Mouse (Mus musculus) cerebellum, adult 2 months (tissue): ENCODE results near the gene A2ml1. TPM values are rescaled to one million over a fixed set of nuclear protein-coding genes. Genes with fewer than 3 reads are reported as not detected.
"Not testable (repeated sequence)": the region's sequence is repeated elsewhere in the genome, so short reads cannot be mapped to it uniquely, and the experiment has no call there.

Experiments used
- DNase-seq, 2 experiments: peaks; one replicate each; pipeline ENCODE4 v3.0.0; 2021
- H3K27ac ChIP-seq: fragments of 200-500 bp; 2 replicates; pipeline ENCODE4 v1.5.1; 2012; ENCODE audit warnings: low read length, control low read depth, inconsistent platforms; ENCODE audit not compliant: insufficient read depth
- H3K27me3 ChIP-seq: fragments of 200-500 bp; 2 replicates; pipeline ENCODE4 v1.6.1; 2012; ENCODE audit warnings: inconsistent platforms, mild to moderate bottlenecking, low read length, moderate library complexity; ENCODE audit not compliant: control insufficient read depth, insufficient read depth
- H3K4me1 ChIP-seq: fragments of 200-500 bp; 2 replicates; pipeline ENCODE4 v1.6.1; 2011; ENCODE audit warnings: low read length; ENCODE audit not compliant: control insufficient read depth, insufficient read depth
- H3K4me3 ChIP-seq: fragments of 200-500 bp; replicated peaks from 2 replicates; pipeline ENCODE3; 2011; ENCODE audit warnings: mild to moderate bottlenecking, low read depth, low read length, control low read depth; ENCODE audit not compliant: insufficient read depth
- CTCF ChIP-seq: fragments of 200-500 bp; IDR thresholded peaks from 2 replicates; pipeline ENCODE4 v1.5.1; 2011; ENCODE audit warnings: low read depth, mild to moderate bottlenecking, control low read depth, low read length, moderate library complexity, borderline replicate concordance; ENCODE audit not compliant: insufficient read depth
- POLR2A ChIP-seq: fragments of 200-500 bp; IDR thresholded peaks from 2 replicates; pipeline ENCODE4 v1.6.1; 2011; ENCODE audit warnings: low read length, control low read depth, borderline replicate concordance; ENCODE audit not compliant: insufficient read depth
- WGBS: fragments of 180-500 bp; shearing (Covaris S2); methylation state at CpG from one replicate; pipeline ENCODE4 v1.1.7; 2018; 5-methylcytosine and 5-hydroxymethylcytosine counted together
- polyA plus RNA-seq: library from polyadenylated mRNA; depleted of rRNA; stranded (reverse); fragments of >200 nt; gene quantifications from 2 replicates; pipeline ENCODE4 v1.2.3, GENCODE M21; 2012; rRNA removed

The A2ml1 gene
- 10.4 and 17.3 TPM in 2 replicates for polyA plus RNA-seq

GRCm38 (mm10) chr6:128581508-128581907 lies at the start of gene A2ml1:
A2ml1 (minus strand) TSS chr6:128581608.
- Histone ChIP-seq H3K27me3 (no peaks in the 10 kb centered on the region), H3K4me3 (no peak within 1 kb of the TSS), H3K4me1 (no peaks in the 10 kb centered on the region; the same call in 1 of the 2 replicates), H3K27ac (no peak within 1 kb of the TSS)
- 75% methylated on average over 11 of the region's 11 CpGs for WGBS
- TF ChIP-seq CTCF: no peak
- TF ChIP-seq POLR2A: no peak
- DNase-seq: no peak

GRCm38 (mm10) chr6:128629771-128630739 lies 48.6 kb upstream of the A2ml1 start:
- not testable (repeated sequence) for H3K4me1 ChIP-seq, H3K27ac ChIP-seq, H3K4me3 ChIP-seq, H3K27me3 ChIP-seq
- DNase-seq: peak; percentile 55 to 62
- peak; percentile 62; the same call in 1 of the 2 replicates for TF ChIP-seq CTCF
- WGBS: 54% methylated on average over 13 of the region's 13 CpGs

GRCm38 (mm10) chr6:128625246-128625645 lies 43.8 kb upstream of the A2ml1 start:
- H3K27ac ChIP-seq, H3K4me3 ChIP-seq, DNase-seq, H3K27me3 ChIP-seq, H3K4me1 ChIP-seq: not testable (repeated sequence)
- WGBS: 97% methylated on average over 6 of the region's 6 CpGs

DNA sequence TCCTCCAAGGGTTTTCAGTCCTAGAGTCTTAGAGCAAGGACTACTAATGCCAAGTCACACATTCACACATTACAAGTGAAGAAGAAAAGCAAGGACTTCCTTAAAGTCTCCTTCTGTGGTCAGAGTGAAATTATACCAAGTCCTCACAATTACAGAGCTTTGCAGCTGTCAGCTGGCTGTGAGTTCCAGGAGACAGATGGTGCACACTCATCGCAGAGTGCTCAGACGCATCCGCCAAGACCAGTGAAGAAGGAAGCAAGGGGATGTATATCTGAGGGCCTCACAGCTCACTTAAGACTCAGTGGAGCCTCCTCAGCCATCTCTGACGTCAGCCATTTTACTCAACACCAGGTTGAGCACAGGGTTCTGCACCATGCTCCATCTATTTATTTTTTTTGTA lies 43.0 kb upstream of the A2ml1 start:
- H3K27ac ChIP-seq: no peak overlapping the region
- WGBS: 40% methylated on average over 4 of the region's 4 CpGs
- H3K4me1 ChIP-seq: no peaks in the 10 kb centered on the region
- TF ChIP-seq POLR2A (no peak), CTCF (no peak)
- DNase-seq: no peak
- H3K4me3 ChIP-seq: no peak overlapping the region
- H3K27me3 ChIP-seq: no peaks in the 10 kb centered on the region

DNA sequence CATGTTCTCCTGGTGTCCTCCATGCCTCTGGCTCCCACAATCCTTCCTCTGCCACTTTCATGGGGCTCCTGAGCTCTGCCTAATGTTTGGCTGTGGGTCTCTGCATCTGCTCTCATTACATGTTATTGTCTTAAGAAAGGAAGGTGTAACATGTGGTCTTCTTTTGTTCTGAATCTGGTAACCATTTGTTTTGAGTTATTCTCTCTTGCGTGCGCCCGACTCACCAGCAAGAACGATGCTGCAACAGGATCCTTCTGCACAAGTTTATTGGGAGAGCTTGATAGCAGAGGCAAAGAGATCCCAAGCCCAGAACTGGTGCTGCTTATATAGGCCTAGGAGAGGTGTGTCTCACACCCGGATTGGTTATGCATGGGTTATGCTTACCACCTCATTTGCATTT lies 42.0 kb upstream of the A2ml1 start, which contains the start of gene Klrb1a:
Klrb1a (minus strand) TSS at position 101 of the 400 bp plus-strand sequence.
- H3K27ac ChIP-seq, H3K27me3 ChIP-seq, DNase-seq, H3K4me3 ChIP-seq, H3K4me1 ChIP-seq: not testable (repeated sequence)
- WGBS: 96% methylated on average over 5 of the region's 5 CpGs

GRCm38 (mm10) chr6:128622733-128623132 lies 41.3 kb upstream of the A2ml1 start:
- DNase-seq: no peak
- TF ChIP-seq POLR2A (no peak), CTCF (no peak)
- 40% methylated on average over 2 of the region's 2 CpGs for WGBS
- no peak overlapping the region for H3K4me3 ChIP-seq
- H3K4me1 ChIP-seq: no peaks in the 10 kb centered on the region
- no peak overlapping the region for H3K27ac ChIP-seq
- H3K27me3 ChIP-seq: no peaks in the 10 kb centered on the region

DNA sequence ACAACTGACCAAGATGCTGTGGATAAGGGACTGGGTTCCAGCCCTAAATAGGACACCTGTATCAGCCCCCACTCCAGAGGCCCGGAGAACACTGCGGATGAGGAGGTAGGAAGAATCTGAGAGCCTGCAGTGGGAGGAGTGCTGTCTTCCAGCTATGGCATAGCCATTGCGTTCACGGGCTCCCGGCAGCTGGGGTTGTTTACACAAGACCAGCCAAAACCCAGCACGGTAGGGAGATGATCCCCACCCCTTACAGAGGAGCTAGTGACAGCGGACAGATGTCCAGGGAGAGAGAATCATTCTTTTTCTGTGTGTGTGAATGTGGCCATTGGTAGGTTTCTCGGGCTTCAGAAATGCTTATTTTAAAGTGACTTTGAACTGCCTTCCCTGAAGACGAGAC lies 24.9 kb upstream of the A2ml1 start:
- no peaks in the 10 kb centered on the region for H3K27me3 ChIP-seq
- TF ChIP-seq CTCF (no peak), POLR2A (no peak)
- H3K4me1 ChIP-seq: no peaks in the 10 kb centered on the region
- H3K27ac ChIP-seq: no peak overlapping the region
- WGBS: 25% methylated on average over 9 of the region's 9 CpGs
- DNase-seq: no peak
- H3K4me3 ChIP-seq: no peak overlapping the region

GRCm38 (mm10) chr6:128604512-128604911 lies 23.1 kb upstream of the A2ml1 start:
- TF ChIP-seq CTCF (peak; percentile 35; the same call in 1 of the 2 replicates), POLR2A (no peak)
- Histone ChIP-seq H3K4me1 (no peaks in the 10 kb centered on the region), H3K27me3 (no peaks in the 10 kb centered on the region), H3K27ac (no peak overlapping the region), H3K4me3 (no peak overlapping the region)
- peak in 1 of 2 experiments; percentile 15 for DNase-seq
- 41% methylated on average over 5 of the region's 5 CpGs for WGBS
